Mouse (Mus musculus) cerebellum, adult 2 months (tissue): ENCODE data around the gene Trim15.

Experiments
- CTCF ChIP-seq: fragments of 200-500 bp; IDR thresholded peaks from 2 replicates; pipeline ENCODE4 v1.5.1; 2011; ENCODE audit warnings: low read depth, mild to moderate bottlenecking, control low read depth, low read length, moderate library complexity, borderline replicate concordance; ENCODE audit not compliant: insufficient read depth
- POLR2A ChIP-seq: fragments of 200-500 bp; IDR thresholded peaks from 2 replicates; pipeline ENCODE4 v1.6.1; 2011; ENCODE audit warnings: low read length, control low read depth, borderline replicate concordance; ENCODE audit not compliant: insufficient read depth

- no peak for TF ChIP-seq CTCF
- TF ChIP-seq POLR2A = no peak
These were observed 32.4 kb upstream of the Trim15 start for GRCm38 (mm10) chr17:36899376-36899775.
